Mouse (Mus musculus) heart, postnatal 0 days (tissue): ENCODE measurements around the gene Eid1. TPM values are rescaled to one million over a fixed set of nuclear protein-coding genes. Genes with fewer than 3 reads are reported as not detected.
A peak's percentile ranks its signal among the peaks of the same experiment; 100 is the strongest.

Experiments
- ATAC-seq: fragments of 200-750 bp; cut with Nextera tagmentation; 2 replicates; pipeline ENCODE4 v1.8.0; 2017; ENCODE audit warnings: low read depth, moderate number of reproducible peaks, moderate library complexity; ENCODE audit not compliant: insufficient read depth
- DNase-seq: peaks from one replicate; pipeline ENCODE4 v3.0.0-alpha.2; 2016; ENCODE audit warnings: low spot score
- H3K27ac ChIP-seq: fragments of 300-500 bp; sonication (generic); 2 replicates; pipeline ENCODE4 v1.5.1; 2014; ENCODE audit warnings: low read depth, mild to moderate bottlenecking
- H3K27me3 ChIP-seq: fragments of 300-500 bp; sonication (generic); 2 replicates; pipeline ENCODE4 v1.6.1; 2014; ENCODE audit warnings: low read length, mixed read lengths; ENCODE audit not compliant: control insufficient read depth, insufficient read depth
- H3K36me3 ChIP-seq: fragments of 300-500 bp; sonication (generic); replicated peaks from 2 replicates; pipeline ENCODE4 v1.6.1; 2014; ENCODE audit warnings: low read length, mixed read lengths; ENCODE audit not compliant: control insufficient read depth, insufficient read depth
- H3K4me1 ChIP-seq: fragments of 300-500 bp; sonication (generic); 2 replicates; pipeline ENCODE4 v1.6.1; 2014; ENCODE audit warnings: antibody characterized with exemption; ENCODE audit not compliant: control insufficient read depth, insufficient read depth
- H3K4me2 ChIP-seq: fragments of 300-500 bp; sonication (generic); 2 replicates; pipeline ENCODE4 v1.6.1; 2014; ENCODE audit warnings: low read depth, mild to moderate bottlenecking, low read length, moderate library complexity
- H3K4me3 ChIP-seq: fragments of 300-500 bp; sonication (generic); 2 replicates; pipeline ENCODE4 v1.5.1; 2014; ENCODE audit warnings: low read depth, low read length
- H3K9ac ChIP-seq: fragments of 300-500 bp; sonication (generic); replicated peaks from 2 replicates; pipeline ENCODE4 v1.6.1; 2014; ENCODE audit warnings: low read depth, low read length, mixed read lengths
- H3K9me3 ChIP-seq: fragments of 300-500 bp; sonication (generic); replicated peaks from 2 replicates; pipeline ENCODE4 v1.6.1; 2016; ENCODE audit warnings: low read length; ENCODE audit not compliant: control insufficient read depth
- CTCF ChIP-seq: IDR thresholded peaks from 2 replicates; pipeline ENCODE4 v1.5.1; 2016; ENCODE audit warnings: antibody characterized with exemption, control low read depth, low read depth
- EP300 ChIP-seq: IDR thresholded peaks from 2 replicates; pipeline ENCODE4 v1.6.1; 2016; ENCODE audit warnings: antibody characterized with exemption, low read depth
- WGBS: fragments of 180-500 bp; shearing (Covaris S2); extraction: QIAGEN DNeasy Blood & Tissue Kit; methylation state at CpG from one replicate; pipeline ENCODE4 v1.1.7; 2014; 5-methylcytosine and 5-hydroxymethylcytosine counted together
- polyA plus RNA-seq: library from polyadenylated mRNA; unstranded; fragments of >200 nt; fragmentation: Nextera tagmentation; extraction: Ambion mirVana; gene quantifications from 2 replicates; pipeline ENCODE4 v1.2.1, GENCODE M21; 2015
- total RNA-seq: library from RNA; depleted of rRNA; stranded (reverse); fragments of >200 nt; gene quantifications from 2 replicates; pipeline ENCODE4 v1.2.3, GENCODE M21; 2014; ENCODE audit warnings: low replicate concordance; rRNA removed

The Eid1 gene
- total and polyA plus RNA-seq, 2 experiments from 2014 or later: 70.4 to 80.7 TPM

DNA sequence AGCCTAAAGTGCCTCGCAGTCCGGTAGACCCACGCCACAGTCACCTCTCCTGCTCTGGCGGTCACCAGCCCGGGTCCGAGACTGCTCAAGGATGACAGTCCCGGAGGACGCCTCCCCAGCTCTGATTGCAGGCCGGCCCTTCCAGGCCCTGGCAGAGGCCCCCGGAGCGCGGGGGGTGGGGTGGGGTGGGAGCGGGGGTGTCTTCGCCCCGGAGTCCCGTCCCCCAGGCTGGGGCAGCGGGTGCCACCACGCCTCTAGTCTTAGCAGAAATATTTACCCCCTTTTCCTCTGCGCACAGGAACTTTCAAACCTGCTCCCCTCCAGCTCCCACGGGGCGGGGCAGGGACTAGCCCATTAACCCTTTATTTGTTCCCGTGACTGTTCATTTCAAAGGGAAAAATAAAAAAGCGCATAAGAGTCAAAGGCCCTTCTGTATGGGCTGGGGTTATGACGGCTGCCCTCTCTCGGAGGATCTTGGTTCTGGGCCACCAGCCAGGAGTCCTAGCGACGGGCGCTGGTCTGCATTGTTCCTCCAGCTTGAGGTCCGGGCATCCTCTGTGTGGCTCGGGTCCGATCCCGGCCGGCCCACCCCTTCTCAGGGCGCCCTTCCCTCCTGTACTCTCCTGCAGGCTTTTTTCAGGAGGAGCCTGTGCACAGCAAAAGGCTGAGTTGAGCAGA lies 50.7 kb downstream of the Eid1 start:
- Histone ChIP-seq H3K4me2 (peak overlapping the region; percentile 91), H3K36me3 (no peaks in the 10 kb centered on the region), H3K27me3 (peaks cover 40% of the 10 kb centered on the region), H3K4me1 (peaks cover 6% of the 10 kb centered on the region; the same call in 1 of the 2 replicates), H3K4me3 (peak overlapping the region; percentile 51), H3K9me3 (no peaks in the 10 kb centered on the region), H3K9ac (peak overlapping the region; percentile 15), H3K27ac (no peak overlapping the region)
- peak; percentile 49; the same call in 1 of the 2 replicates for ATAC-seq
- DNase-seq: peak; percentile 34
- WGBS: under 1% methylated on average over 34 of the region's 34 CpGs
- no peak for TF ChIP-seq EP300
- TF ChIP-seq CTCF: peak; percentile 31; the same call in 1 of the 2 replicates

DNA sequence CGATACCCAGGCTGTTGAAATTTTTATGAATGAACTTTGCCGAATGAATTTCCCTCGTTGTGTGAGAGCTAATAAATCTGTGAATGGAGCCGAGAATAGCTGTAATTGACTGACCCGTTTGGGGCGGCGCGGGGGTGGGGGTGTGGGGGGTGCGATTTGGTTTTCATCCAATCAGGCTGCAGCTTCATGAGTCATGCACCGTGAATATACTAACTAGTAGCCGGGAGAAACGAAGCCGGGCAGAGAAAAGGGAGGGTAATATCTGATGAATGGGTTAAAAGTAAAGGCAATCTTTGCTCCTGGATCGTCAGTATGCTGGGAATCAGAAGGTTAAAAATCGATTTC lies 51.2 kb downstream of the Eid1 start, which contains the start of gene Shc4:
TSS of gene Shc4 (minus strand) at position 63 of the 345 bp plus-strand sequence.
- Histone ChIP-seq H3K27me3 (peaks cover 40% of the 10 kb centered on the region), H3K27ac (no peak within 1 kb of the TSS), H3K36me3 (no peaks in the 10 kb centered on the region), H3K4me3 (peak within 1 kb of the TSS; percentile 51), H3K9ac (peak within 1 kb of the TSS; percentile 15), H3K9me3 (no peaks in the 10 kb centered on the region), H3K4me2 (peak within 1 kb of the TSS; percentile 91), H3K4me1 (peaks cover 6% of the 10 kb centered on the region; the same call in 1 of the 2 replicates)
- under 1% methylated on average over 15 of the region's 15 CpGs for WGBS
- DNase-seq: peak; percentile 56
- ATAC-seq: peak; percentile 59; the same call in 1 of the 2 replicates
- TF ChIP-seq EP300 (no peak), CTCF (no peak)

Other genes with a start within 250 kb of the Eid1 start
- gene Gm9913, start 168.0 kb upstream of the Eid1 start, total RNA-seq: not detected in 2 replicates
- gene Gm9913, start 168.0 kb upstream of the Eid1 start, polyA plus RNA-seq: 0.42 and 0.51 TPM in 2 replicates
- 101 and 127 TPM in 2 replicates for gene Fbn1, start 165.1 kb upstream of the Eid1 start, total RNA-seq
- gene Fbn1, start 165.1 kb upstream of the Eid1 start, polyA plus RNA-seq: 11.7 and 12.7 TPM in 2 replicates
- gene Cep152, start 48.0 kb upstream of the Eid1 start, total RNA-seq: 1.5 and 2.2 TPM in 2 replicates
- gene Cep152, start 48.0 kb upstream of the Eid1 start, polyA plus RNA-seq: 1.2 and 1.3 TPM in 2 replicates
- 1.2 and 4.4 TPM in 2 replicates for gene Shc4, start 51.1 kb downstream of the Eid1 start, total RNA-seq
- 0.44 and 0.49 TPM in 2 replicates for gene Shc4, start 51.1 kb downstream of the Eid1 start, polyA plus RNA-seq
- 15.6 and 44.3 TPM in 2 replicates for gene Secisbp2l, start 109.8 kb downstream of the Eid1 start, total RNA-seq
- 9.9 and 10.5 TPM in 2 replicates for gene Secisbp2l, start 109.8 kb downstream of the Eid1 start, polyA plus RNA-seq
- gene Galk2, start 186.0 kb downstream of the Eid1 start, total RNA-seq: 47.1 and 53.4 TPM in 2 replicates
- gene Galk2, start 186.0 kb downstream of the Eid1 start, polyA plus RNA-seq: 23.5 and 25.1 TPM in 2 replicates
- 51.1 and 70.7 TPM in 2 replicates for gene Cops2, start 186.0 kb downstream of the Eid1 start, total RNA-seq
- 45.8 and 47.9 TPM in 2 replicates for gene Cops2, start 186.0 kb downstream of the Eid1 start, polyA plus RNA-seq